Mouse (Mus musculus): ENCODE results near the gene Rnf39.

Gene Rnf39

DNA sequence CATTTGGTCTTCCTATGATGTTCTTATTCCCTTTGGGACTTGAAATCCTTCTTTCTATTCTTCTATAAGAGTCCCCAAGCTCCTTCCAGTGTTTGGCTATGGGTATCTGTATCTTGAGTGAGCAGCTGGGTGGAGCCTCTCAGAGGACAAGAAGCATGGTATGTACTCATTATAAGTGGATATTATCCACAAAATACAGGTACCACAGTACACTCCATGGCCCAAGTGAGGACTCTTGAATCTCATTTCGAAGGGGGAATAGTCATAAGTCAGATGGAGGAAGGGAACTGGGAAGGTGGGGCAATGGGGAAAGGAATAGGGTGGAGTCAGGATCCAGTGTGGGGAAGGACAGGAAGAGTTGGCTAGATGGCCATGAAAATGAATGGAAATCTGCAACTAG is 10.3 kb downstream of the Rnf39 start:
- ChIA-PET POLR2A (interaction anchor here in 3 of 4 experiments (0.5 to 2.5 kb wide), 5 partner anchors 17 to 93 kb away, joined by 3 to 15 read pairs (median 3); partner anchors contain the start of gene Gabbr1 (in 1 of the 3)), CTCF (no interaction called here)

DNA sequence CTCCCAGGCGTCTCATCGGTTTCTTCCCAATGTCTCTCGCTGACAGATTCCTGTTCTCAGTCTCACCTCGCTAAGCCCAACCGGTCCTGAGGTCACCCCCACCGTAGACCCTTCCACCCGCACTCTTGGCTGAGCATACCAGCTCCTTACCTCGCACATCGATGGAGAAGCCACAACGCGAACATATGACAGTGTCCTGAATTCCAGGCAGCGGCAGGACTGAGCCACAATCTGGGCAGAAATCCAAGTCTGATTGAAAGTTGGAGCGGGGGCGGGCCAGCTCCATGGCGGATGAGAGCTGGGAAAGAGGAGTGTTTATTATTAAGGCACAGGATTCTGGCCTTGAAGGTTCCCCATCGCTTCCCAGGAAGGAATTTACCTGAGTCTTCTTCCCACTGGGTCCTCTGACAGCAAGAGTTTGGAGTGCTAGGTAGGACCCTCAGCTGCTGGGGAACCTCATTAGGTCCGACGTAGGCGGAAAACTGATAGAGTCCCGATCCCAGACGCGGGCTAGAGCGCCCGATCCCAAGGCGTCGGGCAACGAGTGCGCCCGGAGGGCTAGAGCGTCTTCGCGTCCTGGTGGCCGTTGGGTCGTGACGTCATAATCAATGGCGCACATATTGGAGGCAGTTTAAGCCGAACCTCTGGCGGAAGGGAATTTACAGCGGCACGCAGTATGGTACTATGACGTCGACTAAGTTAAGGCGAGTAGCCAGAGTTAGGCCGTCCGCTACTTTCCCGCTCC is 15.5 kb downstream of the Rnf39 start, which contains the start of the genes Znrd1 and Znrd1as:
Gene Znrd1, minus strand, starts transcription at position 561 of the 745 bp plus-strand sequence.
Gene Znrd1as, plus strand, starts transcription at position 594 of the 745 bp plus-strand sequence.
- POLR2A ChIA-PET = interaction anchor here (0.6 to 6.0 kb wide), 50 partner anchors 9 to 244 kb away, joined by 3 to 48 read pairs (median 4); partner anchors contain the start of genes 2410137M14Rik (in 3 of the 4), H2-M5 (in 3 of the 4), Rnf39 (in 2 of the 4) and Gabbr1 (in 1 of the 4)
- CTCF ChIA-PET = interaction anchor here in 3 of 4 experiments (0.9 to 1.3 kb wide), 4 partner anchors 11 to 246 kb away, joined by 3 read pairs; no protein-coding TSS in a partner anchor

DNA sequence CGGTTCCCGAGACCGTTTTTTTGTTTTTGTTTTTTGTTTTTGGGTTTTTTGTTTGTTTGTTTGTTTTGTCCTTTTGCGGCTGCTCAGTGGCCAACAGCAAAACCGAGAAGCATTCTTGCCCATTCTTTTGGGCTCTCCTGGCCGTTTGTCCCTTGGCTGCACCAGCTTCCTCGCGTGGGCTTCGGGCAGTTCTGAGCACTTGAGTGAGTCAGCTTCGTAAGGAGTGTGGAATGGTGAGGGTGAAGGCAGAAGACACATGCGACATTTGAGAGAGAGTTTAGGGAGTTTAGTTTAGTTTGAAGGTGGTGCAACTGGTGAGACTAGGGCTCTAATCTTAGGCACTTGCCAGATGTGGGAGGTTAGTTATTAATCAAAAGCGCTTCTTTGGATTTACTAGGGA is 16.2 kb downstream of the Rnf39 start:
- POLR2A ChIA-PET = interaction anchor here (0.6 to 6.6 kb wide), 26 partner anchors 11 to 124 kb away, joined by 3 to 48 read pairs (median 6); partner anchors contain the start of genes 2410137M14Rik (in 3 of the 4), Gabbr1 (in 1 of the 4) and Rnf39 (in 1 of the 4)
- CTCF ChIA-PET = interaction anchor here in 1 of 4 experiments (0.9 kb wide), 1 partner anchor 12 kb away, joined by 3 read pairs; no protein-coding TSS in a partner anchor

DNA sequence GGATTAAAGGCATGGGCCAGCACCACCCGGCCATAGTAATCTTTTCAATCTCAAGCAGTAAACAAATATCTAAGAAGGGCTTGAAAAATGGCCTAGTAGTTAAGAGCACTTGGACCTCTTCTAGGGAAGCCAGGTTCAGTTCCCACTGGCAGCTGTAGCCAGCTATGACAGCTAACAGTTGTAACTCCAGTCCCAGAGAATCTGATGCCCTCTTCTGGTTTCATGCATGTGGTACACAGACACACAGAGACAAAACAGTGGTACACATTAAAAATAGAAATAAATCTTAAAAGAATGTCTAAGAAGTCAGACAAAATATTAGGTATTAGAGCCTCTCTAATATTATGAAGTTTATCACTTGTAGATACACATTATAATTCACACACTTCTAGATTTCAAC is 18.4 kb downstream of the Rnf39 start:
- CTCF ChIA-PET = interaction anchor here in 1 of 4 experiments (0.6 kb wide), 1 partner anchor 9 kb away, joined by 3 read pairs; no protein-coding TSS in a partner anchor
- POLR2A ChIA-PET = interaction anchor here (0.7 to 6.6 kb wide), 15 partner anchors 9 to 121 kb away, joined by 3 to 50 read pairs (median 6); partner anchors contain the start of genes 2410137M14Rik (in 2 of the 4), Gabbr1 (in 1 of the 4) and Ppp1r11 (in 1 of the 4)

DNA sequence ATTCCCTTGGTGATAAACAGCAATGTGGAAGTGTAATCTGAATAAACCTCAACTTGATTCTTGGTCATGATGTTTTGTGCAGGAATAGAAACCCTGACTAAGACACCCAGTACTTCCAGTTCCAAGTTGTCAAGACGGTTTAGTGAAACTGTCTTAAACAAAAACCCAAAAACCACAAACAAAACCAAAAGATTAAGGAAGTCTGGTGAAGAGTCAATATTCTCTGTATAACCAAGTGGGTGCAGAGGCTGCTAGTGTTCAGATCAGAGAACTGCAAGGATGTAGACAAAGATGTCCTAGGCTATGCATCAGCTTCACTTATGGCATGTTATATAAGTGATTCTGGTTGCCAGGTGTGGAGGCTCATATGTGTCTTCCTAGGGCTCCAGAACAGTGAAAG is 24.2 kb downstream of the Rnf39 start:
- ChIA-PET POLR2A (interaction anchor here in 3 of 4 experiments (0.6 to 13.6 kb wide), 8 partner anchors 8 to 103 kb away, joined by 3 to 424 read pairs (median 3); partner anchors contain the start of genes 2410137M14Rik (in 1 of the 3), H2-M5 (in 1 of the 3) and Zfp57 (in 1 of the 3)), CTCF (interaction anchor here in 1 of 4 experiments (1.3 kb wide), 1 partner anchor 52 kb away, joined by 3 read pairs; no protein-coding TSS in a partner anchor)

DNA sequence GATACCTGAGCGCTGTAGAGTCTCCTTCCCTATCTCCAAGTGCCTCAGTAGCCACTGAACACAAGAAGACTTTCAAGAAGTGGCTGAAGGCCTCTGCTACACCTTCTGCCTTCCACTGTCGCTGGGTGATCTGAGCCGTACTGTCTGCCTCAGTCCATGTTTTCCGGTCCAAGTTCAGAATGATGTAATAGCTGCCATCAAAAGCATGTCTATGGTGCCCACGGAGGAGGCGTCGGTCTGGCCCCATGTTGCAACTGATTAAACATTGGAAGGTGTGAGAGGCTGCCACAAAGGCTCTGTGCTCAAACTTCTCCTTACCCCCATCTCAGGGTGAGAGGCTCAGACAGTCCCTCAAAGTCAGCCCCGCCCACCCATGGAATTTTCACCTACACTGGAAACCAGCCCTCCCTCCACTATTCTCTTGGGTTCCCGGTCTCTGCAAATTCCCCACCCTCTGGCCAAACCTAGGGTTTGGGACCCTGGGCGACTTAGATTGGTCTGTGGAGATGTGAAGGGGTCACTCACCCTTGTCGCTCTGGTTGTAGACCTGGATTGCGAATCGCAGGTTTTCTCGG is 27.7 kb downstream of the Rnf39 start:
- POLR2A ChIA-PET = interaction anchor here (0.6 to 13.6 kb wide), 46 partner anchors 8 to 1211 kb away, joined by 3 to 424 read pairs (median 5); partner anchors contain the start of genes 2410137M14Rik (in 4 of the 4), Znrd1 (in 3 of the 4), Znrd1as (in 3 of the 4) and H2-M5 (in 2 of the 4)
- CTCF ChIA-PET = interaction anchor here in 2 of 4 experiments (0.8 to 1.4 kb wide), 4 partner anchors 10 to 79 kb away, joined by 3 to 7 read pairs (median 4); no protein-coding TSS in a partner anchor

DNA sequence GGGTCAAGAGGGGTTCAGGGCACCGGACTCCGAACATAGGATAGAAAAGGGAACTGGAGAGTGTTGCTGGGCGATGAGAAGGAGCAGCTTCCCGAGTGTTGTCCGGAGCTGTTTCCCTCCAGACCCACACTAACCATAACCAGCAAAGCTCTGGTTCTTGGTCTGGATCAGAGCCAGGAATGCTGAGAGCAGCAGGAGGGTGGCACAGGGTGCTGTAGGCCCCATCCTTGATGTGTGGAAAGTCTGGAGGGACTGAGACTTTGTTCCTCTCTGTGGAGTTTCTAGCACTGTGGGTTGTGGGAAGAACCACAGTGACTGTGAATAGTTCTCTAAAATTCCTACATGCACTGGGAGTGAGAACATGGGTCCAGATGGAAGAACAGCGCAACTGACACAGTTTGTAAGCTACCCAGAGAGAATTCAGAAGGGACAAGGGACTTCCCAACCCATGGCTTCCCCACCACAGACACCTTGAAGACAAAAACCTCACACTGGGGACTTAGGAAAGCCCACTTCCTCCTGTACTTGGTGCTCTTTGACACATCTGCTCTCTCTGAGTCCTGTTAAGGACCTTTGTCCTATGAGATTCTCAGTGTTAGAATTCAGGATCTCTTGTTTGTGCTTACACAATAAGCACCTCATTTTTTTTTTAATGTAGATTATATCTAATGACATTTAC is 28.6 kb downstream of the Rnf39 start:
- ChIA-PET POLR2A (interaction anchor here (0.6 to 13.6 kb wide), 41 partner anchors 9 to 1063 kb away, joined by 3 to 424 read pairs (median 5); partner anchors contain the start of genes 2410137M14Rik (in 4 of the 4), H2-M5 (in 2 of the 4), Znrd1 (in 2 of the 4) and Znrd1as (in 2 of the 4)), CTCF (interaction anchor here in 2 of 4 experiments (0.8 to 1.4 kb wide), 4 partner anchors 10 to 79 kb away, joined by 3 to 7 read pairs (median 4); no protein-coding TSS in a partner anchor)

DNA sequence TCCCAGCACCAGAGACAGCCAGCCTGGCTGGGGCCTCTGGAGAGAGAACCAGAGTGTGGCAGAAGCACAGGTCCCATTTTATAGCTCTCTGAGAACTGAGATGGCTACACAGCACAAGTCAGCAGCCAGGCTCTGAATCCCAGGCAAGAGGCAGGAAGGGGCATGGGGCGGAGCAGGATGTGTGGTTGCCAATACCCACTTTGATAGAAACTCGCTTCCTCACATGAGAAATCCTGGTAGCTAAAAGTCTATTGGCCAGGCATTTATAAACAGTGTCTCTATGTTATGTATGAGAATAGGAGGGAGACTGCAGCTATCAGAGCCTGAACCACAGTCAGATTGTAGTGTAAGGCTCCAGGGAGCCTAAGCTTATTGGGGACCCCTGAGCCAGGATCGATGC is 30.1 kb downstream of the Rnf39 start:
- POLR2A ChIA-PET = interaction anchor here (0.6 to 13.6 kb wide), 89 partner anchors 9 to 1134 kb away, joined by 3 to 424 read pairs (median 6); partner anchors contain the start of genes 2410137M14Rik (in 4 of the 4), H2-M5 (in 4 of the 4), Znrd1 (in 4 of the 4) and Znrd1as (in 4 of the 4)
- CTCF ChIA-PET = interaction anchor here in 3 of 4 experiments (0.8 to 1.3 kb wide), 10 partner anchors 8 to 77 kb away, joined by 3 to 6 read pairs (median 4); partner anchors contain the start of genes Gabbr1 (in 2 of the 3), 2410137M14Rik (in 1 of the 3) and H2-M5 (in 1 of the 3)

DNA sequence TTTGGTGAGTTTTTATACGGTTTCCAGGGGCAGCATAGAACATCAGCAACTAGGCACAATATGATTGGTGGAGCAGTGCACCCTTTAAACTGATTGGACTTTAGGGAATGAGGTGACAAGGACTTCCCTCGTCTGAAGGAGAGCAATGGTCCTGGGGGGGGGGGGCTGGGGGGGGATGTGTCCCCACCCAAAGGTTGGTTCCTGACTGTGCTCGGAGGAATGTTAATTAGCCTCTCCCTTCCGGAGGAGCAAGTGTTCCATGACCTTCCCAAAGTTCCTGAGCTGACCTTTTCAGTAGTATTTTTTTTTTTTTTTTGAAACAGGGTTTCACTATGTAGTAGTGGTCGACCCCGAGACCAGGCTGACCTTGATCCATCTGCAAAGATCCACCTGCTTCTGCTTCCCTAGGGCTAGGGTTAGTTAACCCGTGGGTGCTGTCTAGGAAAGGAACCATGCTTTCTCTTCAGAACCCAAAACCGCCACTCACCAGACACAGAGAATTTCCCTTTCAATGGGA is 30.6 kb downstream of the Rnf39 start:
- CTCF ChIA-PET = interaction anchor here in 3 of 4 experiments (0.8 to 1.3 kb wide), 10 partner anchors 8 to 77 kb away, joined by 3 to 6 read pairs (median 4); partner anchors contain the start of genes Gabbr1 (in 2 of the 3), 2410137M14Rik (in 1 of the 3) and H2-M5 (in 1 of the 3)
- POLR2A ChIA-PET = interaction anchor here (0.6 to 13.6 kb wide), 91 partner anchors 9 to 1135 kb away, joined by 3 to 424 read pairs (median 6); partner anchors contain the start of genes 2410137M14Rik (in 4 of the 4), H2-M5 (in 4 of the 4), Znrd1 (in 4 of the 4) and Znrd1as (in 4 of the 4)

DNA sequence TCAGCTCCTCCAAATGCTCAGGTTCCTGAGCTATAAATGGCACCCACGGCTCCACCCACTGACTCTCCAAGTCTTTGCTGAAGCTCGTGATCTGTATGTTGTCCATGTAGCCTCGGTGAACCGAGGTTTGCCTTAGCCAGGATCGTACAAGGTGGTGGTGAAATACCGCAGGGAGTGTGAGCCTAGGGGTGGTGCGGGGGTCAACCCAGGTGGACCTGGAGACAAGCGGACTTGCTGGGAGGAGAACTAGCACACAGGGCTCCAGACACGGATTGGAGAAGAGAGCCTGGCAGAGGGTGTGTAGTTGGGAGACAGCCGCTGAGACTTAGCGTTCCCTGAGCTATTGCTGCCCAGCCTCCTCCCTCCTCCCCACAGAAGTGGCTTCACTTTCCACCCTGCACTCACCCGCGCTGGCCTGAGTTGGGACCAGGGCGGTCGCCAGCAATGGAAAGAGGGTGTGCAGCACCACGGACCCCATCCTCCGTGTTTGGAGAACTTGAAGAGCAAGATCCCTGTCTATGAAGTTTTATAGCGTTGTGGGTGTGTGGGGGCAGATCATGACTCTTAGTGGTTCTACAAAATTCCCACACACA is 38.6 kb downstream of the Rnf39 start, which contains the start of gene 2410137M14Rik:
Gene 2410137M14Rik, minus strand, starts transcription at position 17 of the 593 bp plus-strand sequence.
- CTCF ChIA-PET = interaction anchor here in 2 of 4 experiments (0.8 to 2.1 kb wide), 5 partner anchors 9 to 157 kb away, joined by 3 to 7 read pairs (median 3); no protein-coding TSS in a partner anchor
- POLR2A ChIA-PET = interaction anchor here (0.5 to 10.9 kb wide), 66 partner anchors 8 to 209 kb away, joined by 3 to 469 read pairs (median 9); partner anchors contain the start of genes Gabbr1 (in 4 of the 4), H2-M5 (in 3 of the 4), Trim26 (in 2 of the 4) and Zfp57 (in 2 of the 4)

DNA sequence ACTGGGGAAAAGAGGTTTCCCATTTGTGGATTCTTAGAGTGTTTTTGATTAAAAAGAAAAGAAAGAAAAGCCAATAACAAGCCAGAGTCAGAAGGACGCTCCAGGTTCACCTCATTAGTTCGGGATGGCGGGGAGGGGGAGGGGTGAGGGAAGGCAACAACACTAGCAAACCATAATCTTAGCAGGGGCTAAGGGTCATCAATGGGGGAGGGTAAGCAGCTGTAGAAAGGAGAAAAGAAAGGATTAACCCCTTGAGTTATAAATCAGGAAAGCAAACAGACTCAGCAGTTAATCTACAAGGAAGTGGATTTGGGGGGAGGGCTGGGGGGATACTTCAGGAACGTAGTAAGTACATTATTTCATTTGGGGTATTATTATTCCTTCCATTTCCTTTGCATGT is 39.1 kb downstream of the Rnf39 start:
- ChIA-PET POLR2A (interaction anchor here (0.6 to 10.9 kb wide), 66 partner anchors 7 to 209 kb away, joined by 3 to 469 read pairs (median 9); partner anchors contain the start of genes Gabbr1 (in 4 of the 4), H2-M5 (in 2 of the 4), Trim26 (in 2 of the 4) and Zfp57 (in 2 of the 4)), CTCF (interaction anchor here in 2 of 4 experiments (0.7 to 2.1 kb wide), 5 partner anchors 15 to 158 kb away, joined by 3 to 7 read pairs (median 3); no protein-coding TSS in a partner anchor)

DNA sequence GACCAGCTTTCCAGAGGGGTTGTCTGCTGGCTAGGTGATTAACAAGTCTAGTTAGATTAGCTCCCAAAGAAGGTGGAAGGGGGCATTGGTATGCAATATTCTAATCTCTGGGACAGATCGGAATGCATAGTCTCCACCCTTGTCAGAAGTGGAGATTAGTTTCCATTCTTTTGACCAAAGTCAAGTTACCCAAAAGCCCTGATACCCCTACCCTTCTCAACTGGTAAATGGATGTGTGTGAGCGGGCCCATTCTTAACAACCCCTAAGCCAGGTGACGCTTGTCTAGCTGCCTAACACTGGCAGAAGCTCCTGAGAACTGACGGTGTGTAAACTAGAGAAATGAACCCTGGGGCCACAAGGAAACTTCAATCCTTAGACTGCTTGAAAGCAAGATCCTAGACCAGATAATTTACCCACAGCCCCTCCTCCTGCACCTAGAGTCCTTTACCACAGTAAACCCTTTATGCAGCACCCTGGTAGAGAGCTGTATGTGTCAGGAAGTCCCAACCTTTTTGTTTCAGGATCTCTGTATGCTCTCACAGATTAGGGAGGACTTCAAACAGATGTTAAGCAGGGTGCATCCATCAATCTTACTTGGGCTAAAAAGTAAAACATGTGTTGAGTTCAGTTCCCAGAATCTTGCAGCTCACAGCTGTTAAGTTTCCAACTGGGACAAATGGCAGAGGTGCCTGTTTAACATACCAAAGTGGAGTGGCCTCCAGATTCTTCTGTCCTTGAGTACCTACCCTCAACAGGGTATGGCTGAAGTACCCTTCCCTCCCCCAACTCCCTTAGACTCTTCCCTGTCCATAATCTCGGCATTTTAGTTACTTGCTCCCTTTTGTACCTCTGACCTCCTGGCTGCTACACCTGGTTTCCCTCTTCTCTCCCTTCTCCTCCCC is 39.8 kb downstream of the Rnf39 start:
- CTCF ChIA-PET = interaction anchor here in 2 of 4 experiments (0.7 to 2.1 kb wide), 5 partner anchors 15 to 159 kb away, joined by 3 to 7 read pairs (median 3); no protein-coding TSS in a partner anchor
- POLR2A ChIA-PET = interaction anchor here (0.6 to 10.9 kb wide), 70 partner anchors 9 to 215 kb away, joined by 3 to 469 read pairs (median 7); partner anchors contain the start of genes Gabbr1 (in 4 of the 4), Trim26 (in 2 of the 4), Zfp57 (in 2 of the 4) and Znrd1 (in 2 of the 4)

DNA sequence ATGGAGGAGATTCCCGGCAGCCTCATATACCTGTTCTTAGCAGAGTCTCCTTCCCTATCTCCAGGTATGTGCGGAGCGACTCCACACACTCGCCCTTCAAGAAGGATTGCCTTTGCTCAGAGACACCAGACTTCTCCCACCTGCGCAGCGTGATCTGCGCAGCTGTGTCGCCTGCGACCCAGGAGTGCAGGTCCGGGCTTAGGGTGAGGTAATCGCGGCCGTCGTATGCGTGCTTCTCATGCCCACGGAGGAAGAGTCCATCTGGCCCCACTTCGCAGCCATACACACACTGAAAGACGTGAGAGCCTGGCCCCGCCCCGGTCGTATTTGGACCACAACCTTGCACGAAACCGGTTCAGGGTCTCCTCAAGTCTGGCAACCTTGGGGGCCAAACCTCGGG is 45.8 kb downstream of the Rnf39 start:
- ChIA-PET CTCF (interaction anchor here in 2 of 4 experiments (0.5 to 1.0 kb wide), 2 partner anchors 55 to 96 kb away, joined by 3 to 6 read pairs; no protein-coding TSS in a partner anchor), POLR2A (interaction anchor here (0.5 to 10.9 kb wide), 35 partner anchors 8 to 908 kb away, joined by 3 to 469 read pairs (median 5); partner anchors contain the start of genes 2410137M14Rik (in 1 of the 4), Gabbr1 (in 1 of the 4), Ppp1r11 (in 1 of the 4) and Trim26 (in 1 of the 4))

DNA sequence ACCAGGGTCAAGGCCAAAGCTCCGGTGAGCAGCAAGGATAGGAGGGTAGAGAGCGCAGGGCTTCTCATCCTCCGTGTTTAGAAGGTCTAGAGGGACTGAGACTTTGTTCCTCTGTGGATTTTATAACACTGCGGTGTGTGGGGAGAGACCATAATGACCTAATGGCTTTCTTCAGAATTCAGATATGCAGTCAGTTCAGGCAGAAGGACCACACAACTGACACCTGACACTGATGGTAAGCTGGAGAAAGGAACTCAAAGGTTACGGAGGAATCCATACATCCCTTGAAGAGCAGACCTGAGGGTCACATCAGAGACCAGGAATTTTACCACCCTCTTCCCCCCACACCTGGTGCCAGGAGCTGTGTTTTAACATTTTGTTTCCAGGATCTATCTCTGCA is 46.7 kb downstream of the Rnf39 start, which contains the start of gene H2-M5:
Gene H2-M5, minus strand, starts transcription at position 101 of the 400 bp plus-strand sequence.
- ChIA-PET CTCF (interaction anchor here in 3 of 4 experiments (0.6 to 1.1 kb wide), 5 partner anchors 14 to 96 kb away, joined by 3 to 5 read pairs (median 3); no protein-coding TSS in a partner anchor), POLR2A (interaction anchor here (0.5 to 10.9 kb wide), 40 partner anchors 8 to 94 kb away, joined by 3 to 469 read pairs (median 4); partner anchors contain the start of genes 2410137M14Rik (in 3 of the 4), Znrd1 (in 2 of the 4), Znrd1as (in 2 of the 4) and Mog (in 1 of the 4))
